Mouse (Mus musculus) stomach, postnatal 0 days (tissue): ENCODE data around the gene Ccdc36.

ENCODE experiments used
- CTCF ChIP-seq: IDR thresholded peaks from 2 replicates; pipeline ENCODE4 v1.5.1; 2016; ENCODE audit warnings: antibody characterized with exemption, low read depth, mild to moderate bottlenecking, moderate library complexity
- EP300 ChIP-seq: optimal IDR thresholded peaks from 2 replicates; pipeline ENCODE3; 2016; ENCODE audit warnings: antibody characterized with exemption

DNA sequence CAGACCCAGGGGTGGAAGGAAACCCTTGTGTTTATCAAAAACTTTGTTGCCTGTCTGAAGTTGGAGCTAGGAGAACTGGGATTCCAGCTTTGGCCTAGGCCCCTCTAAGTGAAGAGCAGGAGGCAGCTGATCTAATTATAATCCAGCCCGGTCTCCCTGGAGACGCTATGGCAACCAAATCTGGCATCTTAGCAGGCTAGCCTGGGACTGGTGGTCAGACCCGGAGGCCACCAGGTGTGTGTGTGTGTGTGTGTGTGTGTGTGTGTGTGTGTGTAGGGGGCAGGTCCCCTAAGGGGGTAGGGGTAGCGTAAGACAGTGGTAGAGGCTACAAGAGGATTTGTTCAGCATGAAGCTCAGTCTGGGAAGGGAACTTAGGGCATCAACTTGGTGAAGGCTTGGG is 21.6 kb upstream of the Ccdc36 start:
- TF ChIP-seq EP300 (no peak), CTCF (no peak)
